Mouse (Mus musculus) Muller cell, postnatal 12 days (primary cell): ENCODE measurements at regions not wholly inside any gene's neighbourhood (a gene's known extent, or its start where the extent isn't known, plus 50 kb on each side); places are given as distances from the start of the nearest gene placed in this dataset.

Source experiments
- DNase-seq: peaks from one replicate; pipeline ENCODE4 v3.0.0-alpha.2; 2015; ENCODE audit errors: inconsistent ontology term

- peak; percentile 34 for DNase-seq
Measured at GRCm38 (mm10) chr5:128482617-128483440, 50.0 kb upstream of the Tmem132d start.
